Mouse (Mus musculus) ES-E14 (cell line): ENCODE results near the gene Krt19.

Experiments
- CHD2 ChIP-seq: IDR thresholded peaks from 2 replicates; pipeline ENCODE4 v1.6.1; 2014; ENCODE audit warnings: mild to moderate bottlenecking, low read depth, low read length, inconsistent platforms
- HCFC1 ChIP-seq: IDR thresholded peaks from 2 replicates; pipeline ENCODE4 v1.6.1; 2012; ENCODE audit warnings: low read length, inconsistent platforms, borderline replicate concordance; ENCODE audit not compliant: insufficient read depth
- ZC3H11A ChIP-seq: IDR thresholded peaks from 2 replicates; pipeline ENCODE4 v1.6.1; 2012; ENCODE audit warnings: low read depth, mild to moderate bottlenecking, inconsistent platforms, low read length, borderline replicate concordance
- ZNF384 ChIP-seq: IDR thresholded peaks from 2 replicates; pipeline ENCODE4 v1.6.1; 2012; ENCODE audit warnings: low read depth, low read length, inconsistent platforms

DNA sequence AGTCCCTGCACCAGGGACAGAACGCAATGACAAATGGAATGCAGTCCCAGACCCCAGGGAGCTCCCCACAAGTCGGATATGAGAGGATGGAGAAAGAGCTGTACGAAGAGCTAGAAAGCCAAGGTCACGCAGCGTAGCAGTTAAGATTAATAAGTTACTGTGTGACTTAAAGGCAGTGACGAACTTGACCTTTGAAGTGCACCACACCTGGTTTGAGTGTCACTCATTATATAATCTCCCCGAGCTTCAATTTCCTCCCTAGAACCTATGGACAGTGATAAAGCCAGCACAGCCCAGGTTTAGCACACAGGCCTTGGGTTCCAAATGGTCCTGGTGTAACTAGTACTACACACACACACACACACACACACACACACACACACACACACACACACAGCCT lies 15.9 kb upstream of the Krt19 start:
- TF ChIP-seq CHD2 (no peak), ZNF384 (no peak), ZC3H11A (no peak), HCFC1 (no peak)
